Mouse (Mus musculus) hindbrain, postnatal 0 days (tissue): Measurements from ENCODE around the gene Cracr2b. TPM values are rescaled to one million over a fixed set of nuclear protein-coding genes. Genes with fewer than 3 reads are reported as not detected.

Experiments
- ATAC-seq: fragments of 200-750 bp; cut with Nextera tagmentation; 2 replicates; pipeline ENCODE4 v1.8.0; 2017; ENCODE audit warnings: mild to moderate bottlenecking, moderate TSS enrichment, moderate library complexity
- DNase-seq: peaks from one replicate; pipeline ENCODE4 v3.0.0-alpha.2; 2015; ENCODE audit warnings: low spot score
- H3K27ac ChIP-seq: fragments of 300-500 bp; sonication (generic); 2 replicates; pipeline ENCODE4 v1.5.1; 2014; ENCODE audit warnings: mild to moderate bottlenecking
- H3K27me3 ChIP-seq: fragments of 300-500 bp; sonication (generic); 2 replicates; pipeline ENCODE4 v1.6.1; 2014; ENCODE audit warnings: low read length, mixed read lengths; ENCODE audit not compliant: insufficient read depth
- H3K36me3 ChIP-seq: fragments of 300-500 bp; sonication (generic); 2 replicates; pipeline ENCODE4 v1.6.1; 2014; ENCODE audit warnings: low read length, mixed read lengths; ENCODE audit not compliant: insufficient read depth
- H3K4me1 ChIP-seq: fragments of 300-500 bp; sonication (generic); 2 replicates; pipeline ENCODE4 v1.6.1; 2014; ENCODE audit warnings: antibody characterized with exemption, low read length, mixed read lengths; ENCODE audit not compliant: insufficient read depth
- H3K4me2 ChIP-seq: fragments of 300-500 bp; sonication (generic); 2 replicates; pipeline ENCODE4 v1.6.1; 2014; ENCODE audit warnings: low read depth, mild to moderate bottlenecking, low read length, moderate library complexity, mixed read lengths
- H3K4me3 ChIP-seq: fragments of 300-500 bp; sonication (generic); 2 replicates; pipeline ENCODE4 v1.5.1; 2014; ENCODE audit warnings: low read length
- H3K9ac ChIP-seq: fragments of 300-500 bp; sonication (generic); replicated peaks from 2 replicates; pipeline ENCODE4 v1.6.1; 2014; ENCODE audit warnings: mild to moderate bottlenecking, low read length, moderate library complexity, mixed read lengths
- H3K9me3 ChIP-seq: fragments of 300-500 bp; sonication (generic); 2 replicates; pipeline ENCODE4 v1.6.1; 2016; ENCODE audit warnings: low read length, mixed read lengths
- CTCF ChIP-seq: IDR thresholded peaks from 2 replicates; pipeline ENCODE4 v1.5.1; 2016; ENCODE audit warnings: antibody characterized with exemption, control low read depth, low read depth
- WGBS: fragments of 180-500 bp; shearing (Covaris S2); extraction: QIAGEN DNeasy Blood & Tissue Kit; methylation state at CpG from one replicate; pipeline ENCODE4 v1.1.7; 2014; 5-methylcytosine and 5-hydroxymethylcytosine counted together
- polyA plus RNA-seq: library from polyadenylated mRNA; unstranded; fragments of >200 nt; fragmentation: Nextera tagmentation; extraction: Ambion mirVana; gene quantifications from 2 replicates; pipeline ENCODE4 v1.2.1, GENCODE M21; 2015
- total RNA-seq: library from RNA; depleted of rRNA; stranded (reverse); fragments of >200 nt; gene quantifications from 2 replicates; pipeline ENCODE4 v1.2.3, GENCODE M21; 2014

Gene Cracr2b
- total and polyA plus RNA-seq, 2 experiments from 2014 or later, result 5.0 to 9.1 TPM

DNA sequence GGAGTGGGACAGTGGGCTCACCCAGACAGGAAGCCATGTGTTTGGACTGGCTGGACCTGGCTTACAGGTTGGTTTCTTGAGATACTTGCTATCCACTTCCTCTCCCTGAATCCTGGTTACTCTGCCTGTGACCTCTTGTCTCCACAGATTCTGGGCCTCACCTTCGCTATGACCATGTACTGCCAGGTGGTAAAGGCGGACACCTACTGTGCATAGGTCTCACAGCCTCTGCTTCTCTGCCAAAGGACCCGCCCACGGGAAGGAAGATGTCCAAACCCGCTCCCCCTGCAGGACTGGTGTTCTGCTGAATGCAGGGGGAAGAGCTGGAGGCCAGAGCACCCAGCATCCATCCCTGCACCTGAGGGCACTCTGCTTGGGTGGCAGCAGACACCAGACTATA lies 31.8 kb downstream of the Cracr2b start:
- H3K36me3 ChIP-seq, result peaks cover 10% of the 10 kb centered on the region

DNA sequence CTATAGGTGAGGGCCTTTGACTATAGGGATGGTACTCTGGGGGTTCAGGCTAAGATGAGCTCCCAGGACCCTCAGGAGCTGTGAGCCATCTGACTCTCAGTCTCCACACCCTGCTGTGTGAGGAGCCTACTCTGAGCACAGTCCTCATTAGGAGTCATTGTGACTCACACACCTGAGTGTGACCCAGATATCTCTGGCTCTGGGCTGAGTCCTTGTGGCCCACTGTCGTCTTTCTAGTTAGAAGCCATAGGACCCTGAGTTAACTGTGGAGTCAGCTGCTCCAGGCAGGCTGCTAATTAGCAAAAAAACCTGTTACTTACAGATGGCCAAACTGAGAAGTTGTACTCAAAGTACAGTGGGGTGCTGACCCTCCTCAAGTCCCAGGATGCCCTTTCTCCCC lies 32.8 kb downstream of the Cracr2b start:
- no peak for TF ChIP-seq CTCF
- no peak overlapping the region for H3K9ac ChIP-seq
- H3K36me3 ChIP-seq, result peaks cover 10% of the 10 kb centered on the region
- WGBS, result 72% methylated on average over 1 of the region's 1 CpGs
- no peak overlapping the region for H3K4me3 ChIP-seq
- no peak for DNase-seq
- no peaks in the 10 kb centered on the region for H3K9me3 ChIP-seq
- no peak for ATAC-seq
- no peaks in the 10 kb centered on the region for H3K27me3 ChIP-seq
- no peak overlapping the region for H3K4me2 ChIP-seq
- no peaks in the 10 kb centered on the region for H3K4me1 ChIP-seq
- H3K27ac ChIP-seq, result no peak overlapping the region

More for the DNA sequence above, 31.8 kb downstream of the Cracr2b start:
- 88% methylated on average over 5 of the region's 5 CpGs for WGBS
- Histone ChIP-seq H3K27me3 (no peaks in the 10 kb centered on the region), H3K4me2 (no peak overlapping the region), H3K9ac (no peak overlapping the region), H3K27ac (no peak overlapping the region), H3K4me1 (no peaks in the 10 kb centered on the region), H3K4me3 (no peak overlapping the region), H3K9me3 (no peaks in the 10 kb centered on the region)
- no peak for TF ChIP-seq CTCF
- DNase-seq, result no peak
- ATAC-seq, result no peak

DNA sequence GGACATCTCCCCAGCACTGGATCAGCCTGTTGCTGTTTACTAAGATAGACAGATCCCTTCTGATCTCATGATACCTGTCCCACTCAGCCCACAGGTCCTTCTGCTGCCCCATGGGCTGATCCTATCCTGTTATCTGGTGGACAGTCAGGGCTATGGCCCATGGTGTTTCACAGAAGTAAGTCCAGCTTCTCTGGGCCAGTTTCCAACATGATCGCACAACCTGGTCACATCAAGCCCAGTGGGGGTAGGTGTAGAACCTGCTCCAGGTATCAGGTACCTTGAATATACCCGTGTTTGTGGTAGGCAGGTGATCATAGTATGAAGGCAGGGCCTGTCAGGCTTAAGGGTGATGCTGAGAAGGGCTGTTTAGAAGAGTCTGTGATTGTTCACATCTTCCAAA lies 34.5 kb downstream of the Cracr2b start:
- Histone ChIP-seq H3K36me3 (peaks cover 16% of the 10 kb centered on the region), H3K9me3 (no peaks in the 10 kb centered on the region), H3K27me3 (no peaks in the 10 kb centered on the region), H3K4me3 (no peak overlapping the region), H3K9ac (no peak overlapping the region), H3K4me1 (no peaks in the 10 kb centered on the region), H3K27ac (no peak overlapping the region), H3K4me2 (no peak overlapping the region)
- ATAC-seq (no peak), DNase-seq (no peak)
- no peak for TF ChIP-seq CTCF
- WGBS, result 81% methylated on average over 2 of the region's 2 CpGs

DNA sequence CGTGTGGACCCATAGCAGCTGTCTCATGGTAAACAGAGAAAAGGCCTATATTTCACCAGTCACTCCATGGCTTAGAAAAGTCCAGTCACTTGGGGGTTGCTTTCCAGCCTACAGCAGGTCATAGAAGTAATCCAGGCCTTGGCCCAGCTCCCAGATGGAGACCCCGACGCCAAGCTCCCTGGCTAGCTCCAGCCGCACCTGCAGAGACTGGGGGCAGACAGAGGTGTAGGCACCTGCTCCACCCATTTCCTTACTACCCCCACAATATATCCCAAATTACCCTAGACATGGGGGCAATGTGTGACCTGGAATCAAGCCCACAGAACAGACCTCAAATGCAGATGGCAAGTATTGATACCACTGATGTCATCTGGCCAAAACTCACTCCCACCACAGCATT lies 35.0 kb downstream of the Cracr2b start:
- H3K27me3 ChIP-seq, result no peaks in the 10 kb centered on the region
- no peaks in the 10 kb centered on the region for H3K9me3 ChIP-seq
- no peaks in the 10 kb centered on the region for H3K4me1 ChIP-seq
- WGBS, result 75% methylated on average over 4 of the region's 4 CpGs
- H3K27ac ChIP-seq, result no peak overlapping the region
- no peak overlapping the region for H3K4me3 ChIP-seq
- ATAC-seq, result no peak
- no peak overlapping the region for H3K4me2 ChIP-seq
- no peak overlapping the region for H3K9ac ChIP-seq
- no peak for DNase-seq
- H3K36me3 ChIP-seq, result peaks cover 16% of the 10 kb centered on the region
- TF ChIP-seq CTCF, result no peak

DNA sequence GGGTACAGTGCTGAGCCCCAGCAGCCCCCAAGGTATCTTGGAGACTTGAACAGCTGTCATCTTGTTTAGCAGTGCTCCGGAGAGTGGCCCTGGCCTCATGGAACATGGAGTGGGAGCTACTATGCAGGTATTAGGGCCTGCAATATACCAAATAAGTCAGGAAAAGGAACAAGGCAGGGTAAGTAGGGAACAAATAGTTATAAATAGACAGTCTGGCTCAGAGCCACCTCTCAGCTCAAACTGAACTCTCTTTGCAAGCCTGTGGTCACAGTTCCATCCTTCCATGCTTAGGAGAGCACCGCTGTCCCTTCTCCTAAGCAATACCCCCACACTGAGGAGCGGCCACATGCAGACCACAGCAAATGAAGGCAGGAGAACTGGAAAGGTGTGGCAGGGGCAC lies 36.7 kb downstream of the Cracr2b start:
- Histone ChIP-seq H3K4me2 (no peak overlapping the region), H3K4me1 (no peaks in the 10 kb centered on the region), H3K9ac (no peak overlapping the region), H3K27me3 (no peaks in the 10 kb centered on the region), H3K27ac (no peak overlapping the region), H3K9me3 (no peaks in the 10 kb centered on the region), H3K4me3 (no peak overlapping the region), H3K36me3 (peaks cover 11% of the 10 kb centered on the region; the same call in 1 of the 2 replicates)
- ATAC-seq (no peak), DNase-seq (no peak)
- no peak for TF ChIP-seq CTCF
- WGBS, result 97% methylated on average over 3 of the region's 3 CpGs

DNA sequence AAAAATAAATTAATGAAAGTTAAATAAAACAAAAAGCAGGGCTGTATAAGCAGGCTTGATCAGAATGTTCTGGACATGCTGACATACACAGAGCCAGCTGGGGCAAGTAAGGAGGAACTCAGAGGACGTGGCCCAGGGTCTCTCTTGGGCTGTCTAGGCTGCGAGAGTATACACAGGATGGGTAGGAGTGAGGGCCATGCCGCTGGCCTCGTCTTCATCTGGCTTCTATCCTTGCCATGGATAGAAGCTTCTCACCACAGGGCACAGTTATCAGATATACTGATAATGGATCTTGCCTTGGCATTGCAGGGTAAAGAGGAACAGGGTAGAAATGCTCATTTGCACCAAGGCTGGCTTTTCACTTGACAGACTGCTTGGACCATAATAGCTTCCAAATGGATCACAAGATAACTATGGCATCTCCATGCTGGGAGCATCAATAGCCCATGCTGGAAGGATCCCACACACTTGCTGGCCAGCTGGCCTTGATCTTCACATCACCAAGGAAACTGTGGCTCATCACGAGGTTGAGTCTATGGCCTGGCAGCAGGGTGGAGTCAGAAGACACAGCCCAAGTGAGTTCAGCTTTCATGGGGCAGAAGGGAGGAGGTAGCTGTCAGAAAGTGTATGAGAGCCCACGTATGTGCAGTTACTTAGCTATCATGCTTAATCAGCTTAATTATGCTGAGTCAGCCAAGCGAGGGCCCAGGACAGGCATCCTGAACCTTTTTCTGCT lies 41.1 kb downstream of the Cracr2b start:
- peak; percentile 69 for ATAC-seq
- Histone ChIP-seq H3K4me1 (no peaks in the 10 kb centered on the region), H3K4me2 (no peak overlapping the region), H3K36me3 (peaks cover 10% of the 10 kb centered on the region; the same call in 1 of the 2 replicates), H3K27me3 (no peaks in the 10 kb centered on the region), H3K9me3 (no peaks in the 10 kb centered on the region), H3K27ac (no peak overlapping the region; the same call in 1 of the 2 replicates), H3K9ac (no peak overlapping the region), H3K4me3 (no peak overlapping the region)
- no peak for TF ChIP-seq CTCF
- no peak for DNase-seq
- WGBS, result 75% methylated on average over 7 of the region's 7 CpGs

DNA sequence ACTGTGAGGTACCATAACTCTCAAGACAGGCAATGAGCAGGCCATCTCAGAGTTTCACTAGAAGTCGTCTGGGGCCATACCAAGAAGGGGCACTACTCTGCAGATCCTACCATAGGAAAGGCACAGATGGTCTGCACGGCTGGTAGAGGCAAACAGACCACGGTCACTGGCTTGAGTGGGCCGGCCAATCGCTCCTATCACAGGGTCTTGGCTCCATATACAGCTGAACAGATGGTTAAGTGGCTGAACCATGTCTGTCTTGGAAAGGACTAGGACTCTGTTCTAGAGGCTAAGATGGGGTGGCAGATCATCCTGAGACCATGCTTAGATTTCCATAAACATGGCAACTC lies 41.6 kb downstream of the Cracr2b start:
- no peaks in the 10 kb centered on the region for H3K27me3 ChIP-seq
- no peak overlapping the region for H3K4me3 ChIP-seq
- 70% methylated on average over 5 of the region's 5 CpGs for WGBS
- no peak overlapping the region for H3K9ac ChIP-seq
- peaks cover 10% of the 10 kb centered on the region; the same call in 1 of the 2 replicates for H3K36me3 ChIP-seq
- DNase-seq, result peak; percentile 44
- H3K27ac ChIP-seq, result no peak overlapping the region; the same call in 1 of the 2 replicates
- TF ChIP-seq CTCF, result no peak
- H3K9me3 ChIP-seq, result no peaks in the 10 kb centered on the region
- no peak overlapping the region for H3K4me2 ChIP-seq
- peak; percentile 59; the same call in 1 of the 2 replicates for ATAC-seq
- no peaks in the 10 kb centered on the region for H3K4me1 ChIP-seq
